Mouse (Mus musculus) neural tube, embryonic 12.5 days (tissue): ENCODE data around the gene Lsm7. TPM values are rescaled to one million over a fixed set of nuclear protein-coding genes. Genes with fewer than 3 reads are reported as not detected.
"Not testable (repeated sequence)": the region's sequence is repeated elsewhere in the genome, so short reads cannot be mapped to it uniquely, and the experiment has no call there.

Experiments used
- ATAC-seq: fragments of 200-750 bp; cut with Nextera tagmentation; 2 replicates; pipeline ENCODE4 v1.8.0; 2017; ENCODE audit warnings: low read depth, mild to moderate bottlenecking, moderate TSS enrichment, moderate library complexity; ENCODE audit not compliant: low FRiP score
- H3K27ac ChIP-seq: fragments of 300-500 bp; sonication (generic); 2 replicates; pipeline ENCODE4 v1.5.1; 2016
- H3K27me3 ChIP-seq: fragments of 300-500 bp; sonication (generic); replicated peaks from 2 replicates; pipeline ENCODE4 v1.6.1; 2016; ENCODE audit warnings: mild to moderate bottlenecking
- H3K36me3 ChIP-seq: fragments of 300-500 bp; sonication (generic); 2 replicates; pipeline ENCODE4 v1.6.1; 2016; ENCODE audit warnings: mild to moderate bottlenecking
- H3K4me1 ChIP-seq: fragments of 300-500 bp; sonication (generic); 2 replicates; pipeline ENCODE4 v1.6.1; 2016
- H3K4me2 ChIP-seq: fragments of 300-500 bp; sonication (generic); replicated peaks from 2 replicates; pipeline ENCODE4 v1.6.1; 2016; ENCODE audit warnings: mild to moderate bottlenecking
- H3K4me3 ChIP-seq: fragments of 300-500 bp; sonication (generic); 2 replicates; pipeline ENCODE4 v1.5.1; 2016
- H3K9ac ChIP-seq: fragments of 300-500 bp; sonication (generic); 2 replicates; pipeline ENCODE4 v1.6.1; 2016; ENCODE audit warnings: mild to moderate bottlenecking
- H3K9me3 ChIP-seq: fragments of 300-500 bp; sonication (generic); 2 replicates; pipeline ENCODE4 v1.6.1; 2016; ENCODE audit warnings: mild to moderate bottlenecking
- WGBS: fragments of 180-500 bp; shearing (Covaris S2); methylation state at CpG from one replicate; pipeline ENCODE4 v1.1.7; 2016; 5-methylcytosine and 5-hydroxymethylcytosine counted together
- polyA plus RNA-seq: library from polyadenylated mRNA; unstranded; fragments of >200 nt; fragmentation: Nextera tagmentation; extraction: Ambion mirVana; gene quantifications from 2 replicates; pipeline ENCODE4 v1.2.1, GENCODE M21; 2016

The Lsm7 gene
- polyA plus RNA-seq, 1 experiment from 2014 or later = 274 TPM

GRCm38 (mm10) chr10:80829359-80830278 lies 25.4 kb downstream of the Lsm7 start:
- ATAC-seq = no peak
- Histone ChIP-seq H3K4me1 (peaks cover 35% of the 10 kb centered on the region), H3K9me3 (0 out of 2 replicates have a peak, but pooled peaks cover under 1% of the 10 kb centered on the region), H3K9ac (no peak overlapping the region), H3K36me3 (peaks cover 22% of the 10 kb centered on the region), H3K27ac (no peak overlapping the region), H3K4me3 (no peak overlapping the region), H3K4me2 (no peak overlapping the region), H3K27me3 (peaks cover 16% of the 10 kb centered on the region)
- WGBS = 78% methylated on average over 1 of the region's 1 CpGs

- Histone ChIP-seq H3K4me2 (peak overlapping the region; percentile 99), H3K4me1 (peaks cover 35% of the 10 kb centered on the region), H3K36me3 (peaks cover 22% of the 10 kb centered on the region), H3K4me3 (peak overlapping the region; percentile 87; the same call in 1 of the 2 replicates)
- H3K9ac ChIP-seq, H3K27me3 ChIP-seq, H3K9me3 ChIP-seq, H3K27ac ChIP-seq, ATAC-seq: not testable (repeated sequence)
- WGBS = 87% methylated on average over 9 of the region's 9 CpGs
Measured at GRCm38 (mm10) chr10:80828587-80828986, 26.4 kb downstream of the Lsm7 start.

- Histone ChIP-seq H3K4me2 (peak overlapping the region; percentile 99), H3K4me3 (peak overlapping the region; percentile 87), H3K4me1 (peaks cover 35% of the 10 kb centered on the region), H3K27me3 (no peaks in the 10 kb centered on the region), H3K9ac (peak overlapping the region; percentile 92), H3K36me3 (peaks cover 22% of the 10 kb centered on the region), H3K9me3 (no peaks in the 10 kb centered on the region), H3K27ac (no peak overlapping the region)
- no peak for ATAC-seq
- WGBS = 83% methylated on average over 10 of the region's 10 CpGs
Measured at GRCm38 (mm10) chr10:80827870-80828420, 27.1 kb downstream of the Lsm7 start.

GRCm38 (mm10) chr10:80827063-80827869 lies 27.7 kb downstream of the Lsm7 start:
- Histone ChIP-seq H3K36me3 (peaks cover 22% of the 10 kb centered on the region), H3K4me2 (peak overlapping the region; percentile 99), H3K27ac (peak overlapping the region; percentile 64; the same call in 1 of the 2 replicates), H3K4me1 (peaks cover 35% of the 10 kb centered on the region), H3K9me3 (no peaks in the 10 kb centered on the region), H3K4me3 (peak overlapping the region; percentile 87), H3K27me3 (no peaks in the 10 kb centered on the region), H3K9ac (peak overlapping the region; percentile 92)
- WGBS = 9% methylated on average over 29 of the region's 29 CpGs
- no peak for ATAC-seq

GRCm38 (mm10) chr10:80826151-80827062 lies 28.6 kb downstream of the Lsm7 start, which contains the start of gene Oaz1:
Oaz1 (plus strand) TSS chr10:80826656.
- Histone ChIP-seq H3K4me1 (peaks cover 35% of the 10 kb centered on the region), H3K27ac (peak within 1 kb of the TSS; percentile 70), H3K4me3 (peak within 1 kb of the TSS; percentile 87), H3K9me3 (no peaks in the 10 kb centered on the region), H3K9ac (peak within 1 kb of the TSS; percentile 92), H3K27me3 (no peaks in the 10 kb centered on the region), H3K36me3 (peaks cover 22% of the 10 kb centered on the region), H3K4me2 (peak within 1 kb of the TSS; percentile 99)
- ATAC-seq = peak; percentile 97
- under 1% methylated on average over 80 of the region's 82 CpGs for WGBS

- no peak for ATAC-seq
- Histone ChIP-seq H3K4me2 (no peak overlapping the region), H3K27ac (no peak overlapping the region), H3K4me1 (peaks cover 21% of the 10 kb centered on the region), H3K27me3 (no peaks in the 10 kb centered on the region), H3K4me3 (no peak overlapping the region), H3K9me3 (no peaks in the 10 kb centered on the region), H3K9ac (no peak overlapping the region), H3K36me3 (peaks cover 12% of the 10 kb centered on the region)
- 77% methylated on average over 2 of the region's 2 CpGs for WGBS
Measured at GRCm38 (mm10) chr10:80824827-80825226, 30.2 kb downstream of the Lsm7 start.

- Histone ChIP-seq H3K4me3 (no peak overlapping the region), H3K27me3 (no peaks in the 10 kb centered on the region), H3K4me1 (peaks cover 14% of the 10 kb centered on the region), H3K9ac (no peak overlapping the region), H3K27ac (no peak overlapping the region), H3K4me2 (no peak overlapping the region), H3K36me3 (peaks cover 4% of the 10 kb centered on the region), H3K9me3 (no peaks in the 10 kb centered on the region)
- no peak for ATAC-seq
- 71% methylated on average over 8 of the region's 8 CpGs for WGBS
Measured at GRCm38 (mm10) chr10:80823847-80824643, 31.0 kb downstream of the Lsm7 start.

GRCm38 (mm10) chr10:80823316-80823715 lies 31.7 kb downstream of the Lsm7 start:
- no peak overlapping the region for H3K4me2 ChIP-seq
- H3K4me1 ChIP-seq = peaks cover 10% of the 10 kb centered on the region
- ATAC-seq = no peak
- no peak overlapping the region for H3K27ac ChIP-seq
- H3K27me3 ChIP-seq = no peaks in the 10 kb centered on the region
- no peaks in the 10 kb centered on the region for H3K9me3 ChIP-seq
- H3K36me3 ChIP-seq = peaks cover under 1% of the 10 kb centered on the region; the same call in 1 of the 2 replicates
- 94% methylated on average over 1 of the region's 1 CpGs for WGBS
- no peak overlapping the region for H3K9ac ChIP-seq
- no peak overlapping the region for H3K4me3 ChIP-seq

- H3K27ac ChIP-seq = no peak overlapping the region
Measured at GRCm38 (mm10) chr10:80822528-80822927, 32.5 kb downstream of the Lsm7 start.

GRCm38 (mm10) chr10:80821991-80822390 lies 33.0 kb downstream of the Lsm7 start:
- no peaks in the 10 kb centered on the region; the same call in 1 of the 2 replicates for H3K4me1 ChIP-seq
- no peaks in the 10 kb centered on the region for H3K9me3 ChIP-seq
- H3K4me3 ChIP-seq = no peak overlapping the region
- no peaks in the 10 kb centered on the region for H3K27me3 ChIP-seq
- ATAC-seq = no peak
- no peaks in the 10 kb centered on the region for H3K36me3 ChIP-seq
- no peak overlapping the region for H3K27ac ChIP-seq
- H3K9ac ChIP-seq = no peak overlapping the region
- H3K4me2 ChIP-seq = no peak overlapping the region
- 46% methylated on average over 2 of the region's 2 CpGs for WGBS

More at GRCm38 (mm10) chr10:80822528-80822927, 32.5 kb downstream of the Lsm7 start:
- Histone ChIP-seq H3K36me3 (no peaks in the 10 kb centered on the region), H3K27me3 (no peaks in the 10 kb centered on the region), H3K9ac (no peak overlapping the region), H3K4me2 (no peak overlapping the region), H3K4me3 (no peak overlapping the region), H3K4me1 (peaks cover 2% of the 10 kb centered on the region), H3K9me3 (no peaks in the 10 kb centered on the region)
- no peak for ATAC-seq
- WGBS = 92% methylated on average over 5 of the region's 5 CpGs
